Mouse (Mus musculus): ENCODE data around the gene Smyd3.

DNA sequence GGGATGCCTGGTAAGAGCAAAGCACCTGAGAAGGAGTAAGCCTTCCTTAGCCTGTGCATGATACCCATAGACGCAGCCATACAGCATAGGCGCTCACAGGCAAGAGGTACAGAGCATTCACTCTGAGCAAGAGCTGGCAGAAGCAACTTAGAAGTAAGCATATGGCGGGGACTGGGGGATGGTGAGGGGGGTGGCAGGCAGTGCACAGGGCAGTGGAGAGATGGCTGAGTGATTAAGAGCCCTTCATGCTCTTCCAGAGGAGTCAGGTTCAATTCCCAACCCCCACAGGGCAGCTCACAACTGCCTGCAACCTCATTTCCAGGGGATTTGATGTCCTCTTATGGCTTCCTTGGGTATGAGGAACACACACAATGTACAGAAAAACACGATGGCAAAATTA, 45.4 kb upstream of the Smyd3 start:
- TF ChIP-seq CTCF (IDR thresholded peaks at IDR 0.05; ENCODE audit: insufficient read depth, low read depth, low read length) (no peak), POLR2A (IDR thresholded peaks at IDR 0.05; ENCODE audit: insufficient read depth, low read depth, low read length) (no peak)

Data from olfactory bulb, adult 2 months (tissue).